Mouse (Mus musculus) lung, adult 2 months (tissue): Measurements from ENCODE around the gene Gm5129.

Source experiments
- CTCF ChIP-seq: fragments of 200-500 bp; IDR thresholded peaks from 2 replicates; pipeline ENCODE4 v1.5.1; 2011; ENCODE audit warnings: mild to moderate bottlenecking, low read length, control low read depth; ENCODE audit not compliant: insufficient read depth
- POLR2A ChIP-seq: fragments of 200-500 bp; IDR thresholded peaks from 2 replicates; pipeline ENCODE4 v1.6.1; 2011; ENCODE audit warnings: low read depth, mild to moderate bottlenecking, control low read depth, low read length, borderline replicate concordance; ENCODE audit errors: extremely low read depth

- TF ChIP-seq POLR2A (no peak), CTCF (no peak)
Measured at GRCm38 (mm10) chr5:29751306-29751705, 15.6 kb upstream of the Gm5129 start.
